Mouse (Mus musculus) liver, embryonic 14.5 days (tissue): ENCODE measurements around the gene Pzp.

Experiments used
- CTCF ChIP-seq: IDR thresholded peaks from 2 replicates; pipeline ENCODE4 v1.5.1; 2016; ENCODE audit warnings: antibody characterized with exemption, low read depth, control low read depth
- EP300 ChIP-seq: IDR thresholded peaks from 2 replicates; pipeline ENCODE4 v1.6.1; 2016; ENCODE audit warnings: antibody characterized with exemption, low read depth

- no peak for TF ChIP-seq CTCF
- no peak for TF ChIP-seq EP300
Observed at GRCm38 (mm10) chr6:128505676-128506236, 20.8 kb downstream of the Pzp start.
